Mouse (Mus musculus) MEL-GATA-1-ER (cell line): ENCODE measurements at regions not wholly inside any gene's neighbourhood (a gene's known extent, or its start where the extent isn't known, plus 50 kb on each side); places are given as distances from the start of the nearest gene placed in this dataset.

Source experiments
- DNase-seq: peaks from one replicate; pipeline ENCODE4 v3.0.0-alpha.2; 2012; ENCODE audit warnings: low read depth; ENCODE audit errors: extremely low read depth

- DNase-seq: no peak
Observed at GRCm38 (mm10) chr12:39952854-39953253, 85.0 kb downstream of the Arl4a start.

GRCm38 (mm10) chr12:39951911-39952310 lies 85.9 kb downstream of the Arl4a start:
- no peak for DNase-seq

- no peak for DNase-seq
Observed at GRCm38 (mm10) chr12:39950270-39950801, 87.5 kb downstream of the Arl4a start.

- no peak for DNase-seq
Observed at GRCm38 (mm10) chr12:39942910-39943309, 94.9 kb downstream of the Arl4a start.

- DNase-seq: no peak
Observed at GRCm38 (mm10) chr12:39941162-39941561, 96.7 kb downstream of the Arl4a start.

- DNase-seq: no peak
Observed at GRCm38 (mm10) chr12:39939017-39939416, 98.8 kb downstream of the Arl4a start.

GRCm38 (mm10) chr12:39938211-39938610 lies 99.6 kb downstream of the Arl4a start:
- no peak for DNase-seq

GRCm38 (mm10) chr12:39936331-39936730 lies 101.5 kb downstream of the Arl4a start:
- DNase-seq: no peak

GRCm38 (mm10) chr12:39935775-39936174 lies 102.0 kb downstream of the Arl4a start:
- no peak for DNase-seq

- no peak for DNase-seq
Observed at GRCm38 (mm10) chr12:39934877-39935276, 102.9 kb downstream of the Arl4a start.

GRCm38 (mm10) chr12:39931251-39931650 lies 106.6 kb downstream of the Arl4a start:
- no peak for DNase-seq

GRCm38 (mm10) chr12:39927902-39928301 lies 109.9 kb downstream of the Arl4a start:
- no peak for DNase-seq

GRCm38 (mm10) chr12:39927014-39927413 lies 110.8 kb downstream of the Arl4a start:
- no peak for DNase-seq

GRCm38 (mm10) chr12:39921481-39921880 lies 116.3 kb downstream of the Arl4a start:
- DNase-seq: no peak

GRCm38 (mm10) chr12:39920466-39920913 lies 117.3 kb downstream of the Arl4a start:
- DNase-seq: no peak

GRCm38 (mm10) chr12:39919909-39920308 lies 117.9 kb downstream of the Arl4a start:
- DNase-seq: no peak

GRCm38 (mm10) chr12:39888493-39888892 lies 149.3 kb downstream of the Arl4a start:
- DNase-seq: no peak

- no peak for DNase-seq
Observed at GRCm38 (mm10) chr12:39885366-39885765, 152.5 kb downstream of the Arl4a start.

GRCm38 (mm10) chr12:39880309-39880708 lies 157.5 kb downstream of the Arl4a start:
- no peak for DNase-seq

- DNase-seq: no peak
Observed at GRCm38 (mm10) chr12:39873917-39874316, 163.9 kb downstream of the Arl4a start.

GRCm38 (mm10) chr12:39861797-39862196 lies 176.0 kb downstream of the Arl4a start:
- no peak for DNase-seq

- no peak for DNase-seq
Observed at GRCm38 (mm10) chr12:39851610-39852009, 186.2 kb downstream of the Arl4a start.

- DNase-seq: no peak
Observed at GRCm38 (mm10) chr12:39849346-39850058, 188.3 kb downstream of the Arl4a start.
